Mouse (Mus musculus): ENCODE results near the gene Vax2. TPM values are rescaled to one million over a fixed set of nuclear protein-coding genes. Genes with fewer than 3 reads are reported as not detected.

Gene Vax2
- polyA plus RNA-seq, 1 experiment from 2014 or later = not detected

DNA sequence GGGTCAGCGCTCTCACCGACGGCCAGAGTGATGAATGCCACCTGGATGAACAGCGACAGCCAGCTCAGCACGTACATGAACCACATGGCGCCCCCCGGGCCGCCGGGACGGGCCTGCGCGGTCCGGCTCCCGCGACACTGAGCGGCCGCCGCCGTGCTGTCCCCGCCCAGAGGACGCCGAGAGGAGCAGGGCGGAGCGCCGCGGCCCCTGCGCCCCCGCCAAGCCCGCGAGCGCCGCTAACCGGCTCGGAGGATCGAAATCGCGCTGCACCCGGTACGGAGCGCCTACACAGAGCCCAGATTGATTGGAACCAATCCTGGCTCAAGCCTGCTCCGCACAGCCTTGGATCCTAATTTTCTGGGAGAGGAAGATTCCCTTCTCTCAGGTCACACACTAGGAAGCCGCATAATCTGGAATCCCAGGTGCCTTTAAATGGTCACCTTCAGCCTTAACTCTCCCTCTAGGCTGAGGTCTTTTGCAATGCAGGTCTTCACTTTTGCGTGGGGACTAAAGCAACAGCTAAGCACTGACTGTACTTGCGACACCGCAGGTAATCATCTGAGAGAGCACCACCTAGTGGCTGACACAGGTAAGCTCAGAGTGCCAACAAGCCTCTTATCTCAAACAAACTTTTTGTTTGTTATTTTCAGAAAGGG is 64.7 kb downstream of the Vax2 start, which contains the start of gene Tex261:
TSS of gene Tex261 (minus strand) at position 176 of the 656 bp plus-strand sequence.
- H3K9me3 ChIP-seq = no peaks in the 10 kb centered on the region
- H3K4me2 ChIP-seq (replicated peaks) = peak within 1 kb of the TSS; percentile 82
- ATAC-seq = peak; percentile 95
- no peaks in the 10 kb centered on the region for H3K27me3 ChIP-seq (replicated peaks)
- H3K36me3 ChIP-seq = peaks cover 6% of the 10 kb centered on the region; the same call in 1 of the 2 replicates
- H3K4me3 ChIP-seq (replicated peaks) = peak within 1 kb of the TSS; percentile 93
- under 1% methylated on average over 45 of the region's 45 CpGs for WGBS
- H3K27ac ChIP-seq = peak within 1 kb of the TSS; percentile 92
- peaks cover 11% of the 10 kb centered on the region for H3K4me1 ChIP-seq (replicated peaks)
- peak within 1 kb of the TSS; percentile 98 for H3K9ac ChIP-seq

DNA sequence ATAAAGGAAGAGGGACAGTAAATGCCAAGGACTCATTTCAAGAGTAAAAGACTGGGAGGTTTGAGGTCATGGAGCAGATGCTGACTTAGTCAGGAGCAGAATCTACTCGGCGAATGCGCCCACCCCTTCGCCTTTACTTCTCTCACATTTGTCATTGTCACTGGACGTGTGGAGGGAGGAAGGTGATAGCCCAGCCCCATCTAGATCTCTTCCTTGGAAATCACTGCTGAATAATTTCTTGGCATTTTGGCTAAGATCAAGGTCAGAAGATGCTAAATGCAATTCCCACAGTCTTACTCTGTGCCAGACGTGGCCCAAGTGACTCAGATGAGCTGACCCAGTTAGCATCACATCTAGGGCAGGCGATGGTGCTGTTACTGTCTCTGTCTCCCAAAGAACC is 67.2 kb downstream of the Vax2 start:
- Histone ChIP-seq H3K27ac (no peak overlapping the region), H3K4me1 (replicated peaks) (peaks cover 11% of the 10 kb centered on the region), H3K27me3 (replicated peaks) (no peaks in the 10 kb centered on the region), H3K4me2 (replicated peaks) (no peak overlapping the region), H3K4me3 (replicated peaks) (no peak overlapping the region), H3K36me3 (0 out of 2 replicates have a peak, but pooled peaks cover 2% of the 10 kb centered on the region), H3K9ac (no peak overlapping the region), H3K9me3 (no peaks in the 10 kb centered on the region)
- no peak for ATAC-seq
- 86% methylated on average over 7 of the region's 7 CpGs for WGBS

DNA sequence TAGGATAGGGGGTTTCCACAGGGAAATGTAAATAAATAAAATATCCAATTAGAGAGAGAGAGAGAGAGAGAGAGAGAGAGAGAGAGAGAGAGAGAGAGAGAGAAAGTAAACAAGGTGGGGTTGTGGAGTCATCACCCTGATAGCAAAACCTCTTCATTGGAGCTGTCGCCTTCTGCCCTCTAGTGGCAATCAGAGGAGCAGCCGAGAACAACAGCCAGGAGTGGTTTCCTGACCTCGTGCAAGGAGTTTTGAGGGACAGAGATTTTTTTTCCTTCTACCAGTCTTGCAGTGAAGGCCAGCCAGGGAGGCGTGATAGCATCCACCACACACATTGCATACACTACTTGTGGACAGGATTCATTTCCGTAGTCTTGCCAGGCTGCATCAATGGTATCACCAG is 68.0 kb downstream of the Vax2 start:
- peaks cover 9% of the 10 kb centered on the region for H3K4me1 ChIP-seq (replicated peaks)
- WGBS = 11% methylated on average over 5 of the region's 5 CpGs
- no peak for ATAC-seq
- H3K9ac ChIP-seq = no peak overlapping the region
- no peaks in the 10 kb centered on the region for H3K36me3 ChIP-seq
- no peaks in the 10 kb centered on the region for H3K27me3 ChIP-seq (replicated peaks)
- no peak overlapping the region for H3K4me3 ChIP-seq (replicated peaks)
- H3K27ac ChIP-seq = no peak overlapping the region
- no peaks in the 10 kb centered on the region for H3K9me3 ChIP-seq
- no peak overlapping the region for H3K4me2 ChIP-seq (replicated peaks)

DNA sequence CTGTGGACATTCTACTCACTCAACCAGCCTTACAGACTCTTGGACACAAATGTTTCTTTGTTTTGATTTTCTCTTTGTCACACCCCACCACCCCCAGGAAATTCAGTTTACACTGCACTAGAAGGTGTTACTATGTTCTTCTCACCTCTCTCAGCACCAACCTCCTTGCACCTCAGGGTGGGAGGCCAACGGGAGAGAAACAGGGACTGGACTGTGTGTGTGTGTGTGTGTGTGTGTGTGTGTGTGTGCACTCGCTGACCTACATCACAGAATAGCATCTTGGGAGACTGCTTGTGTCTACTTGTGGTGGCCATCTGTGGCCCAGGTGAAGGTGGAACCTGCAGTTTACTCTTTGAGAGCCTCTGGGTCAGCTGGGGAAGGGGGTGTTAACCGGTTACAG is 75.4 kb downstream of the Vax2 start:
- Histone ChIP-seq H3K27ac (no peak overlapping the region), H3K9me3 (no peaks in the 10 kb centered on the region), H3K36me3 (no peaks in the 10 kb centered on the region), H3K9ac (no peak overlapping the region), H3K27me3 (replicated peaks) (no peaks in the 10 kb centered on the region), H3K4me2 (replicated peaks) (no peak overlapping the region), H3K4me1 (replicated peaks) (no peaks in the 10 kb centered on the region), H3K4me3 (replicated peaks) (no peak overlapping the region)
- WGBS = 73% methylated on average over 3 of the region's 3 CpGs
- no peak for ATAC-seq

Other genes with a start within 250 kb of the Vax2 start
- gene Dguok, start 204.3 kb upstream of the Vax2 start, polyA plus RNA-seq (2015; fragmentation: Nextera tagmentation; extraction: Ambion mirVana) = 68.8 and 73.3 TPM in 2 replicates
- 1,278 and 1,309 TPM in 2 replicates for gene Actg2, start 175.0 kb upstream of the Vax2 start, polyA plus RNA-seq (2015; fragmentation: Nextera tagmentation; extraction: Ambion mirVana)
- gene Stambp, start 138.5 kb upstream of the Vax2 start, polyA plus RNA-seq (2015; fragmentation: Nextera tagmentation; extraction: Ambion mirVana) = 26.4 and 26.5 TPM in 2 replicates
- gene Clec4f, start 55.1 kb upstream of the Vax2 start, polyA plus RNA-seq (2015; fragmentation: Nextera tagmentation; extraction: Ambion mirVana) = 0.09 and 0.15 TPM in 2 replicates
- not detected in 2 replicates for gene Cd207, start 33.4 kb upstream of the Vax2 start, polyA plus RNA-seq (2015; fragmentation: Nextera tagmentation; extraction: Ambion mirVana)
- 0.08 TPM in 1 of 2 replicates, not detected in the other for gene Atp6v1b1, start 31.7 kb downstream of the Vax2 start, polyA plus RNA-seq (2015; fragmentation: Nextera tagmentation; extraction: Ambion mirVana)
- 0.13 TPM in 1 of 2 replicates, not detected in the other for gene Ankrd53, start 51.4 kb downstream of the Vax2 start, polyA plus RNA-seq (2015; fragmentation: Nextera tagmentation; extraction: Ambion mirVana)
- 84.2 and 86.4 TPM in 2 replicates for gene Tex261, start 64.5 kb downstream of the Vax2 start, polyA plus RNA-seq (2015; fragmentation: Nextera tagmentation; extraction: Ambion mirVana)
- gene Nagk, start 83.7 kb downstream of the Vax2 start, polyA plus RNA-seq (2015; fragmentation: Nextera tagmentation; extraction: Ambion mirVana) = 90.4 and 98.4 TPM in 2 replicates
- gene Paip2b, start 120.5 kb downstream of the Vax2 start, polyA plus RNA-seq (2015; fragmentation: Nextera tagmentation; extraction: Ambion mirVana) = 15.7 and 15.9 TPM in 2 replicates
- gene Zfp638, start 155.8 kb downstream of the Vax2 start, polyA plus RNA-seq (2015; fragmentation: Nextera tagmentation; extraction: Ambion mirVana) = 43.3 and 49.9 TPM in 2 replicates

Measured in intestine, embryonic 15.5 days (tissue).